Mouse (Mus musculus) kidney, postnatal 4 days (tissue): ENCODE measurements around the gene Pgc.

Experiments
- DNase-seq, 2 experiments: peaks; one replicate each; pipeline ENCODE4 v3.0.0; 2021; ENCODE audit warnings: mixed read lengths in 2 of 2

Gene Pgc

GRCm38 (mm10) chr17:47710036-47710435 is 16.6 kb upstream of the Pgc start:
- DNase-seq = no peak

GRCm38 (mm10) chr17:47711883-47712282 is 14.8 kb upstream of the Pgc start:
- no peak for DNase-seq

- no peak for DNase-seq
Observed at GRCm38 (mm10) chr17:47712889-47713571, 13.6 kb upstream of the Pgc start.

- DNase-seq = no peak
Observed at GRCm38 (mm10) chr17:47715037-47715436, 11.6 kb upstream of the Pgc start.

GRCm38 (mm10) chr17:47721183-47721582 is 5.5 kb upstream of the Pgc start:
- DNase-seq = no peak

GRCm38 (mm10) chr17:47730633-47731575 is 4.3 kb downstream of the Pgc start:
- DNase-seq = peak; percentile 39 to 54

GRCm38 (mm10) chr17:47735553-47736100 is 9.0 kb downstream of the Pgc start:
- DNase-seq = no peak

GRCm38 (mm10) chr17:47736856-47737255 is 10.2 kb downstream of the Pgc start, which contains the start of gene Tfeb:
Gene Tfeb, plus strand, starts transcription at chr17:47737030.
- DNase-seq = peak; percentile 98 to 99

GRCm38 (mm10) chr17:47737271-47738065 is 10.8 kb downstream of the Pgc start:
- DNase-seq = peak; percentile 88 to 93

GRCm38 (mm10) chr17:47738066-47738878 is 11.6 kb downstream of the Pgc start:
- peak; percentile 78 to 89 for DNase-seq

- peak; percentile 49 to 66 for DNase-seq
Observed at GRCm38 (mm10) chr17:47738879-47739798, 12.5 kb downstream of the Pgc start.

GRCm38 (mm10) chr17:47740186-47740585 is 13.5 kb downstream of the Pgc start:
- DNase-seq = no peak

- peak; percentile 25 to 34 for DNase-seq
Observed at GRCm38 (mm10) chr17:47742991-47743734, 16.5 kb downstream of the Pgc start.

- no peak for DNase-seq
Observed at GRCm38 (mm10) chr17:47744086-47744485, 17.4 kb downstream of the Pgc start.

GRCm38 (mm10) chr17:47744746-47745368 is 18.2 kb downstream of the Pgc start:
- peak; percentile 37 to 38 for DNase-seq

GRCm38 (mm10) chr17:47748791-47749553 is 22.3 kb downstream of the Pgc start:
- DNase-seq = peak; percentile 32 to 49

GRCm38 (mm10) chr17:47749626-47750025 is 23.0 kb downstream of the Pgc start:
- DNase-seq = no peak

- DNase-seq = no peak
Observed at GRCm38 (mm10) chr17:47750101-47750500, 23.5 kb downstream of the Pgc start.
